Mouse (Mus musculus) layer of hippocampus, postnatal 14 days (tissue): ENCODE data around the gene Siglech. TPM values are rescaled to one million over a fixed set of nuclear protein-coding genes. Genes with fewer than 3 reads are reported as not detected.
"Not testable (repeated sequence)": the region's sequence is repeated elsewhere in the genome, so short reads cannot be mapped to it uniquely, and the experiment has no call there.

Source experiments
- DNase-seq, 2 experiments: peaks; one replicate each; pipeline ENCODE4 v3.0.0; 2021 to 2022; ENCODE audit warnings: low spot score in 2 of 2, mixed read lengths in 1 of 2
- long read RNA-seq, 2 experiments: library from polyadenylated mRNA; stranded (forward); transcript quantifications; one replicate each; pipeline ENCODE4 v2.0.0; 2021
- total RNA-seq, 2 experiments: library from RNA; stranded (reverse); gene quantifications; 2 replicates each; pipeline ENCODE4 v1.2.3; 2021

Siglech gene
- total RNA-seq: 10 to 100 TPM; 11.2 to 11.5 TPM
- long read RNA-seq, experiment 1, partial matches to known transcripts: 0 of 5 reads
- long read RNA-seq, experiment 1, other reads (novel, unspliced or antisense): 0 of 5 reads
- long read RNA-seq, experiment 2, partial matches to known transcripts: 2 of 6 reads
- long read RNA-seq, experiment 2, other reads (novel, unspliced or antisense): 1 of 6 reads

DNA sequence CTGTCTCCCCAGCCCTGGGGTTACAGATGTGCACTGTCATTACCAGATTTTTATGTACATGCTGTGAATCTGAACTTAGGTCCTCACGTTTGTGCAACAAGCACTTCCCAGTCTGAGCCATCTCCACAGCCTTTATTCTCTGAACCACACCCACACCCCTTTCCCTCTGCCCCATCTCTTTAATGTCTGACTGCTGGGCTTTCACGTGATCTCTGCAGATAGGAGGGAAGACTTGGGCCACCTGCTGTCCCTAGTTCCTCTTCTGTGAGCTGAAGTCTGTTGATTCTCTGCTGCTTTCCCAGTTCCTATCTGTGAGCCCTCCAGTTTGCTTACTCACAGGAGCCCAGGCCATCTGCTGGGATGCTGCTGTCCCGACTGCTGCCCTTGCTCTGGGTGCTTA is at the start of gene Siglech:
Gene Siglech (plus strand): TSS at position 253 of the 400 bp plus-strand sequence.
- DNase-seq: no peak

DNA sequence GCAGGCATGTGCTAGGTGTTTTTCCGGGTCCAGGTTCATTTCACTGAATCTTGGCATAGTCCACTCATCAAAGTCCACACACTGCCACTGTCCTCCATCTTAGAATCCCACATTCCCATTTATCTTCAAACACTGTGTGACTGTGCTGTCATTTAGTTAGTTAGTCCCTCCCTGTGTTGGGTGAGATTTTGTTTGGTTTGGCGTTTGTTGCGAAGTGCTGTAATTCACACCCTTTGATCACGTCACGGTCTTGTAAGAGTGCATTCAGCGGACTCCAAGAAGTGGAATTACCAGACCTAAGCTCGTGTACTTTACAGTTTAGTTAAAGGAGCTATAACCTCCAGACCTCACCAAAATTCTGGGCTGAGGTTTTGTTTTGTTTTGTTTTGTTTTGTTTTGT is 45.3 kb upstream of the Siglech start:
- DNase-seq: no peak

DNA sequence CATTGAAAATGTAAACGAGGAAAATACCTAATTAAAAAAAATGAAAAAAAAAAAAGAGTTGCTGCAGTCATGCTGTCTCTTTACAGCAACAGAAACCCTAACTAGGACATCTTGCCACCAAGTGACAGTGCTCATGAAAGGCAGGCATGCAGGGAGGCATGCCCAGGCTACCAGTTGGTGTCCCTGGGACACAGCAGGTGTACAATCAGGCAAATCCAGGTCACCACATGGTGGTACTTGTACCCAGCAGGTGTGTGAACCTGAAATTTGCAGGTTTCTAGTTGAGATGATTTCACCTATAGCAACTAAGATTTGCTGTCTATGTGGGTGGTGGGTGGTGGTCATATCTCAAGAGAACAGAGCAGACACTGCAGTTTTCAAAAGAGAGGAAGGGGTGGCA is 39.1 kb upstream of the Siglech start:
- no peak for DNase-seq

GRCm38 (mm10) chr7:55734483-55734882 is 33.5 kb upstream of the Siglech start:
- no peak for DNase-seq

DNA sequence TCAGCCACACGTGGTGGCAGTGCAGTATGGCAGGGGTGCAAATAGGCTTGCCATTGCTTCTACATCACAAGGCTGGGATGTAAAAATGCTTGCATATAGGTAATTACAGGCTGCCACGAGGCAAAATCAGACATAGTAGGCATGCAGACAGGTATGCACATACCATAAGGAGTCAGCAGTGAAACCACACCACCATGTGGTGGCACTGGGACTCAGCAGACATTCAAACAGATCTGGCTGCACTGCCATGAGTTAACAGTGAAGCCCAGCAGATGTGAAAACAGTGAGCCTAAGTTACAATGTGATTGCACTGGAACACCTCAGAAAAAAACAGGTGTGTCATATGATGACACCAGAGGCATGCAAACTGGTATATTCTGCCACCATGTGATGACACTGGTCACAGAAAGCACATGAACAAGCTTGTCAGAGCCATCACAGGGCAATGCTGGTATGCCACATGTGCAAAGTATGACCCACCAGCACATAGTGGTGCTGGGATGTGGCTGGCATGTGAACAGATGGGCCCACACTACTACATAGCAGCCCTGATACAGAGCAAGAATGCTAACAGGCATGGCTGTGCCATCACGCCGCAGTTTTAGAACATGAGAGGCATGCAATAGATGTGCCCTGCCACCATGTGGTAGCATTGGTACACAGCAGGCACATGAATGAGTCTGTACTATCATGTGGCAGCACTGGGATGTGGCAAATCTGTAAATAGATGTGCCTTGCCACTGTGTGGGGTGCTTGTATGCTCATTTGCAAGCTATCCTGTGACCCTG is 30.7 kb upstream of the Siglech start:
- DNase-seq: peak; percentile 81 to 87

DNA sequence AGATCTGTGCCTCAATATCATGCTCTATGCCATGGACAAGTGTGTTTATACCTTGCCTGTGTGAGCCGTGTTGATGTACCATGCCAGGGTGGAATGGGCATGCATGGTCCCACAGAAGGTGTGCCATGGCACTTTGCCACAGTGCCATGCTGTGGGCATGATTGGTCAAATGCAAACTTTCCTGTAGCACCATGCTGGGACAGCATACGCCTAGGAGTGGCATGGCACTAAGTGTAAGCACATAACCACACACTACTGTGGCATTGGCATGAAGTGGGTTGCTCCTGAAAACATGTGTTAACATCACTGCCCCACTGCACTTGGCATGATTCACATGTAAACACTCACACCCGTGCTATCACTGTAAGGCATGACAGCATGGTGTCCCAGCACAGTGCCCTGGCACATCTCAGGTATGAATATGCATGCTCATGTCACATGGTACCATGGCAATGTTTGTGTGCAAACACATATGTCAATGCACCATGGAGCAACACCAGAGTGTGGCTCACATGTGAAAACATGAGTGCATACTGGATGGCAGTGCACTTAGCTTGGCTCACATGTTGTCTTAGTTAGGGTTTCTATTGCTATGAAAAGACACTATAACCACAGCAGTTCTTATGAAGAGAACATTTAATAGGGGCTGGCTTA is 24.2 kb upstream of the Siglech start:
- DNase-seq: no peak

DNA sequence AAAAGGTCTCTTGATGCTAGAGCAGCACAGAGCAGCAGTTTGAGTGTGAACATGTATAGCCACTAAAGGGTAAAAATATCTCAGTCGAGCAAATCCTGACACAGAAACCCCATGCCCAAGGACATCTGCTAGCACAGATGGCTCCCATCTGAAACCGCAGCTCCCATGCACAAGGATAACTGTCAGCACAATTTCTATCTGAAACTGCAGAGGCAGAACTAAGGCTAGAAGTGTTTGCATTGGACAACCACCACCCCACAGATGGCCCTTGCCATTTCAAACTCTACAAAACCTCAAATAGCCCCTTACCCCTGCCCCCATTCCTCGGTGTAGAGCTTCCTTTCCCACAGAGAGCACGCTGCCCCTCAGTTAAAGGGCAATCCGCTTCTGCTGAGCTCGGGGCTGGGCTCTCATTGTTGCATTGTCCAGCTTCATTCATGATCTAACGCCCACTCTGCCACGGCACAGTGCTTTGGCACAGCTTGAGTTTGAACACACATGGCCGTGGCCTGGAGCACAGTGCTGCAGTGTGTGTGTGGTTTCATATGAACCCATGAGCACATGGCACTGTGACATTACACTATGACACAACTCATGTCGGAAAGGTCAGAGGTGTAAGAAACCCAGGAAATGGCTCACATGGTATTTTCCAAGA is 23.3 kb upstream of the Siglech start:
- peak; percentile 70 to 90 for DNase-seq

GRCm38 (mm10) chr7:55750841-55751240 is 17.1 kb upstream of the Siglech start:
- no peak for DNase-seq

- no peak for DNase-seq
These were observed 8.6 kb upstream of the Siglech start for GRCm38 (mm10) chr7:55759346-55759745.

DNA sequence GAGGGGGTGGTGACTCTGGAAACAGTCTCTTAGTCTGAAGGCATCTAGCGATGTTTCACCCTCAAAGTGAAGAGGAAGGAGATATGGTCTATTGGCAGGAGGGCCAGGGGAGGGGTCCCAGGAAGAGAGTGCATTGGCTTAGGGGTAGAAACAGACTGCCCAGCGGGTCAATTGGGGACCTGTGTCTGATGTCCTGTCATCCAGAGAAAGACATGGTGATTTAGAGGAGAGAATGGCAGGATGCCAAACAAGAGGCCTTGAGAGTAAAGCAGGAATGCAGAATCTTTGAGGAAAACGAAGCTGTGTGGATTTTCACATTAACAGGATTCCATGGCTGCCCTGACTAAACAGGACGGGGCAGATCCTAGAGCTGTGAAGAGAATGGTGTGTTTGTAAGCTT is 12.0 kb downstream of the Siglech start:
- DNase-seq: no peak

- no peak for DNase-seq
These were observed 14.5 kb downstream of the Siglech start for GRCm38 (mm10) chr7:55782493-55782892.

GRCm38 (mm10) chr7:55784580-55784979 is 16.6 kb downstream of the Siglech start:
- peak in 1 of 2 experiments; percentile 21 for DNase-seq

- DNase-seq: not testable (repeated sequence)
These were observed 22.6 kb downstream of the Siglech start for GRCm38 (mm10) chr7:55790586-55790985.

GRCm38 (mm10) chr7:55792280-55792679 is 24.3 kb downstream of the Siglech start:
- peak in 1 of 2 experiments; percentile 18 for DNase-seq

DNA sequence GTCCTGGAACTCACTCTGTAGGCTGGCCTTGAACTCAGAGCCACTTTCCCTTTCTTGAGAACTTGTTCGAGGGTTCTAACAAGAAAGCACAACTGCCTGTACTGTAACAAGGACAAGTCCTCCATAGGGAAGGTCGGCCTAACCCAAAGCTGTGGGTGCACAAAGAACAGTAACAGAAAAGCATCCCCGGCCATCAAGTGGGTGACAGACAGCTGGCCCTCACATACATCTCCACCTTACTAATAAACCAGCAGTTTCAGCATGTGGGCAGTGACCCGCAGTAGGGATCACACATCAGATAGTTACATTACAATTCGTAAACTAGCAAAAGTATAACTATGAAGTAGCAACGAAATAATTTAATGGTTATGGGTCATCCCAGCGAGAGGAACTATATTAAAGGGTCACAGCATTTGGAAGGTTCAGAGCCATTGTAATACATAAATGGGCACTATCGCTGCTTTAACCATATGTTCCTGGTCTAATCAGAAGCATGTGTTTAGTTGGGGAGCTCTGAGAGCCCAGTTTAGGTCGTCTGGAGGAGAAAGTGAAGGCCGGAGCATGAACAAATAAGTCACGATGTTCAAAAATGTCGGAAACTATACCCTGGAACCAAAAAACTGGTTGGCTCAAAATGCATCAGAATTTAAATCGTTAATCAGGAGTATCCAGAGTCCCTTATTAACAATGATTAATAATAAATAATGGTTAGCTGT is 25.4 kb downstream of the Siglech start:
- DNase-seq: peak in 1 of 2 experiments; percentile 10

DNA sequence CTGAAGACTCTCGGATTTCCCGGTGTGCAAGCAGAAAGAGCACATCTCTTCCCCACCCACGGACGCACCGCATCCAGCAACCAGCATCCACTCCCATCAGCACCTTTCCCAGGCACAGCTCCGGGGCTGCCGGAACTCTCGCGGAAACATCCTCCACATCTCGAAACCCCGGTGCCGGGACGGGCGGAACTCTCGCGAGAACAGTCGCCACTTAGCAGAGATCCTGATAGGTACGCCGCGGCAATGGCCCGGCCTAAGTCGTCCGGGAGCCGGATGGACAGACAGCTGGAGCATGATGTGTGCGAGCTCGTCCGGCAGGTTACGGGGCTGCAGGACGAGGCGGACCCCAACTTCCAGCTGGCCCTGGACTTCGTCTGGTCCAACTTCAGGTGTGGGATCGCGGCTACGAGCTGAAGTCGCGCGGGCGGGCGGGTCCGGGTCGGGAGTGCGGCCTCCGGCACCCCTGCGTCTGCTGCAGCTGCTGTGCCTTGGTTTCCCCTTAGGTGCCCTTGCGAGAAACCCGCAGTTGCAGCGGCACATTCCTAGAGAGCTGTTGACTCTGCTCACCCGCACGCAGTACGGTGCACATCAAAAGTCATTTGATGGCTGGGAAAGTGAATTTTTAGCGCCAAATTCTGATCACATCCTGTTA is 26.1 kb downstream of the Siglech start, which contains the start of gene Tubgcp5:
Gene Tubgcp5 (plus strand): TSS at position 203 of the 652 bp plus-strand sequence.
- DNase-seq: peak; percentile 97

- DNase-seq: no peak
These were observed 32.0 kb downstream of the Siglech start for GRCm38 (mm10) chr7:55799981-55800380.

- DNase-seq: no peak
These were observed 42.0 kb downstream of the Siglech start for GRCm38 (mm10) chr7:55809967-55810366.

- no peak for DNase-seq
These were observed 56.5 kb downstream of the Siglech start for GRCm38 (mm10) chr7:55824468-55824867.

- DNase-seq: no peak
These were observed 59.6 kb downstream of the Siglech start for GRCm38 (mm10) chr7:55827551-55827950.
